Mouse (Mus musculus): ENCODE data around the gene Nmral1. TPM values are rescaled to one million over a fixed set of nuclear protein-coding genes. Genes with fewer than 3 reads are reported as not detected.
A peak's percentile ranks its signal among the peaks of the same experiment; 100 is the strongest.

Gene Nmral1
- 93.7 and 102 TPM in 2 replicates for polyA plus RNA-seq (2014; fragmentation: Nextera tagmentation; extraction: Ambion mirVana)

DNA sequence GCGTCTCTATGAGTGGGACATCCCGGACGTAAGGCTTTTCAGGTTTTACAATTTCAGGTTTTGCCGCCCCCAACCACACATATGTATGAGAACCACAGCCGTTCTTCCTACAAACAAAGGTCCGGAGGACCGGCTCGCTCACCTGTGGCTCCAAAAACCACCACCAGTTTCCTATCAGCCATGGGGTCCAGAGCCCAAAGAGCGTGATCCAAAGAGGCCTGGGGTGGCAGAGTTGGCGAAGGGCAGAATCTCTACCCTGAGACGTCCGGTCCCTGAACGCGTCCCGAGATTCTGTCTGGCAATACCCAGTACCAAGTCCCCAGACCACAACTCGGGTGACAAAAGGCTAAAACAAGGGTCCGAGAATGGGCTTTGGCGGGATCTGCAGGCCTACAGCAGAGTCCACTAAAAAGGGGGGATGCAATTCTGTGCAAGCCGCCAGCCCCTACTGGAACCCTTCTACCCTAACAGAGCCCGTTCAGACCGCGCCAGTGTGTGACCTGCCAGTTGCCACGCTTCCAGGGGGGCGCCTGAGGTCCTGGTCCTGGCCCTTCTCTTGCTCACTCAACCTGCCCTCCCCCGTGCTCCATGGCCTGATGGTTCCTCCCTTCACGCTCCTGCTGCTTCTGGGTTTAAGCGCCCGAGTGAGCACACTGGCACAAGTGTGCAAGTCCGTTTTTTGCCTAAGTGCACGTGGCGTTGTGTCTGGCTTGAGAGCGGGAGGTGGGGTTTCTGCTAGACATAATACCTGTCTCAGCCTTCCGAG is at the start of gene Nmral1:
TSS of gene Nmral1 (minus strand) at position 604 of the 766 bp plus-strand sequence.
- WGBS: 13% methylated on average over 33 of the region's 33 CpGs
- H3K36me3 ChIP-seq (ENCODE audit: insufficient read depth): peaks cover 27% of the 10 kb centered on the region
- H3K9ac ChIP-seq: peak within 1 kb of the TSS; percentile 75
- DNase-seq (peak; percentile 84), ATAC-seq (ENCODE audit: insufficient read depth) (peak; percentile 92)
- peak within 1 kb of the TSS; percentile 76; the same call in 1 of the 2 replicates for H3K27ac ChIP-seq (ENCODE audit: low read depth)
- H3K4me2 ChIP-seq: peak within 1 kb of the TSS; percentile 66
- no peaks in the 10 kb centered on the region for H3K27me3 ChIP-seq (ENCODE audit: insufficient read depth, low read length)
- TF ChIP-seq CTCF (IDR thresholded peaks at IDR 0.05; ENCODE audit: low read depth): no peak
- H3K4me3 ChIP-seq (ENCODE audit: low read depth, low read length): peak within 1 kb of the TSS; percentile 62
- H3K4me1 ChIP-seq (ENCODE audit: insufficient read depth): no peaks in the 10 kb centered on the region
- no peaks in the 10 kb centered on the region for H3K9me3 ChIP-seq (ENCODE audit: low read depth, low read length)

- no peaks in the 10 kb centered on the region for H3K9me3 ChIP-seq (ENCODE audit: low read depth, low read length)
- no peak overlapping the region for H3K4me2 ChIP-seq
- no peaks in the 10 kb centered on the region for H3K27me3 ChIP-seq (ENCODE audit: insufficient read depth, low read length)
- DNase-seq: no peak
- WGBS: 97% methylated on average over 5 of the region's 5 CpGs
- TF ChIP-seq CTCF (IDR thresholded peaks at IDR 0.05; ENCODE audit: low read depth): no peak
- no peak overlapping the region for H3K4me3 ChIP-seq (ENCODE audit: low read depth, low read length)
- H3K4me1 ChIP-seq (ENCODE audit: insufficient read depth): no peaks in the 10 kb centered on the region
- no peak overlapping the region for H3K27ac ChIP-seq (ENCODE audit: low read depth)
- no peak overlapping the region for H3K9ac ChIP-seq
- H3K36me3 ChIP-seq (ENCODE audit: insufficient read depth): peaks cover 69% of the 10 kb centered on the region
- ATAC-seq (ENCODE audit: insufficient read depth): no peak
Measured at GRCm38 (mm10) chr16:4768719-4769118, 49.6 kb upstream of the Nmral1 start.

- no peak overlapping the region for H3K9ac ChIP-seq
- ATAC-seq (ENCODE audit: insufficient read depth): no peak
- 84% methylated on average over 6 of the region's 6 CpGs for WGBS
- H3K4me2 ChIP-seq: no peak overlapping the region
- H3K36me3 ChIP-seq (ENCODE audit: insufficient read depth): peaks cover 69% of the 10 kb centered on the region
- no peak for TF ChIP-seq CTCF (IDR thresholded peaks at IDR 0.05; ENCODE audit: low read depth)
- H3K4me1 ChIP-seq (ENCODE audit: insufficient read depth): no peaks in the 10 kb centered on the region
- H3K27me3 ChIP-seq (ENCODE audit: insufficient read depth, low read length): no peaks in the 10 kb centered on the region
- no peak overlapping the region for H3K4me3 ChIP-seq (ENCODE audit: low read depth, low read length)
- no peak for DNase-seq
- H3K9me3 ChIP-seq (ENCODE audit: low read depth, low read length): no peaks in the 10 kb centered on the region
- H3K27ac ChIP-seq (ENCODE audit: low read depth): no peak overlapping the region
Measured at GRCm38 (mm10) chr16:4767012-4767790, 48.0 kb upstream of the Nmral1 start.

GRCm38 (mm10) chr16:4765852-4766251 is 46.7 kb upstream of the Nmral1 start:
- no peak overlapping the region for H3K4me3 ChIP-seq (ENCODE audit: low read depth, low read length)
- H3K27ac ChIP-seq (ENCODE audit: low read depth): no peak overlapping the region
- no peaks in the 10 kb centered on the region for H3K27me3 ChIP-seq (ENCODE audit: insufficient read depth, low read length)
- peaks cover 69% of the 10 kb centered on the region for H3K36me3 ChIP-seq (ENCODE audit: insufficient read depth)
- ATAC-seq (ENCODE audit: insufficient read depth) (no peak), DNase-seq (no peak)
- H3K4me2 ChIP-seq: no peak overlapping the region
- 85% methylated on average over 2 of the region's 2 CpGs for WGBS
- TF ChIP-seq CTCF (IDR thresholded peaks at IDR 0.05; ENCODE audit: low read depth): no peak
- H3K9me3 ChIP-seq (ENCODE audit: low read depth, low read length): no peaks in the 10 kb centered on the region
- no peaks in the 10 kb centered on the region for H3K4me1 ChIP-seq (ENCODE audit: insufficient read depth)
- no peak overlapping the region for H3K9ac ChIP-seq

- DNase-seq (peak; percentile 84), ATAC-seq (ENCODE audit: insufficient read depth) (peak; percentile 51; the same call in 1 of the 2 replicates)
- no peaks in the 10 kb centered on the region for H3K4me1 ChIP-seq (ENCODE audit: insufficient read depth)
- no peaks in the 10 kb centered on the region for H3K27me3 ChIP-seq (ENCODE audit: insufficient read depth, low read length)
- no peaks in the 10 kb centered on the region for H3K9me3 ChIP-seq (ENCODE audit: low read depth, low read length)
- WGBS: 32% methylated on average over 2 of the region's 2 CpGs
- no peak overlapping the region for H3K9ac ChIP-seq
- H3K4me3 ChIP-seq (ENCODE audit: low read depth, low read length): no peak overlapping the region
- H3K27ac ChIP-seq (ENCODE audit: low read depth): no peak overlapping the region
- TF ChIP-seq CTCF (IDR thresholded peaks at IDR 0.05; ENCODE audit: low read depth): peak; percentile 78
- H3K36me3 ChIP-seq (ENCODE audit: insufficient read depth): peaks cover 44% of the 10 kb centered on the region
- H3K4me2 ChIP-seq: no peak overlapping the region
Measured at GRCm38 (mm10) chr16:4763276-4763675, 44.1 kb upstream of the Nmral1 start.

GRCm38 (mm10) chr16:4762437-4762836 is 43.3 kb upstream of the Nmral1 start:
- no peaks in the 10 kb centered on the region for H3K4me1 ChIP-seq (ENCODE audit: insufficient read depth)
- no peak for TF ChIP-seq CTCF (IDR thresholded peaks at IDR 0.05; ENCODE audit: low read depth)
- H3K27ac ChIP-seq (ENCODE audit: low read depth): no peak overlapping the region
- ATAC-seq (ENCODE audit: insufficient read depth): no peak
- WGBS: 86% methylated on average over 4 of the region's 4 CpGs
- no peak overlapping the region for H3K4me2 ChIP-seq
- H3K9ac ChIP-seq: no peak overlapping the region
- DNase-seq: no peak
- H3K4me3 ChIP-seq (ENCODE audit: low read depth, low read length): no peak overlapping the region
- peaks cover 36% of the 10 kb centered on the region for H3K36me3 ChIP-seq (ENCODE audit: insufficient read depth)
- no peaks in the 10 kb centered on the region for H3K9me3 ChIP-seq (ENCODE audit: low read depth, low read length)
- no peaks in the 10 kb centered on the region for H3K27me3 ChIP-seq (ENCODE audit: insufficient read depth, low read length)
